Mouse (Mus musculus) lung, adult 2 months (tissue): ENCODE results near the gene Gnb5.

Experiments
- CTCF ChIP-seq: fragments of 200-500 bp; IDR thresholded peaks from 2 replicates; pipeline ENCODE4 v1.5.1; 2011; ENCODE audit warnings: mild to moderate bottlenecking, low read length, control low read depth; ENCODE audit not compliant: insufficient read depth
- POLR2A ChIP-seq: fragments of 200-500 bp; IDR thresholded peaks from 2 replicates; pipeline ENCODE4 v1.6.1; 2011; ENCODE audit warnings: low read depth, mild to moderate bottlenecking, control low read depth, low read length, borderline replicate concordance; ENCODE audit errors: extremely low read depth

GRCm38 (mm10) chr9:75319365-75319764, 13.3 kb downstream of the Gnb5 start:
- TF ChIP-seq POLR2A (no peak), CTCF (no peak)
